Mouse (Mus musculus): Measurements from ENCODE around the gene Sphkap. TPM values are rescaled to one million over a fixed set of nuclear protein-coding genes. Genes with fewer than 3 reads are reported as not detected.

The Sphkap gene
- polyA plus RNA-seq (2017; shearing (Covaris generic)): 0.06 TPM

DNA sequence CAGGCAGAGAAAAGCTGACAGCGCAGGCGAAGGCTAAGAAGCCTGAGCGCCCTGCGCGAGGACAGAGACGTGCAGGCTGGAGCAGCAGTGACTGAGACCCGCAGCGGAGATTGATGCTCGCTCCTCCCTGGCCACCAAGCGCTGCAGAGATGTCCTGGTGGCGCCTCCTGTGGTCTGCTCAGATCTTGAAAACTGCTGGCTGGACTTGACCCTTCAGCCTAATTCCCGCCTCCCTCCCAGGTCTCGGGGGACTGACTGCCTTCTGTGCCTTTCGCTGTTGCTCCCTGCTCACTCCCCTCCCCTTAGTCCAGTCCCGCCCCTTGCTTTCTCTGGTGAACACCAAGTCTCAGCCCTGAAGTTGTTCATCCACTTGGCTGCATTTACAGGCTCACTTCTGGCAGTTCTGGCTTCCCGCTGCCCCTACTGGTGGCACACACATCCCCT lies at the start of gene Sphkap:
Gene Sphkap (minus strand): TSS at position 180 of the 444 bp plus-strand sequence.

Other genes starting within 250 kb of the Sphkap start
- not detected for gene Daw1, start 248.4 kb downstream of the Sphkap start, polyA plus RNA-seq (2017; shearing (Covaris generic))

All from naive thymus-derived CD4-positive, alpha-beta T cell, adult 5 months (primary cell).